Mouse (Mus musculus) mature B cell (primary cell): ENCODE measurements around the gene Rce1.
"Not testable (repeated sequence)": the region's sequence is repeated elsewhere in the genome, so short reads cannot be mapped to it uniquely, and the experiment has no call there.

Experiments
- in situ Hi-C: fragments of 300-500 bp; cut with MboI; formaldehyde crosslinking; loops from 2 replicates; pipeline ENCODE4 v1.14.3; 2019

Gene Rce1

GRCm38 (mm10) chr19:4613464-4614304 lies 11.8 kb downstream of the Rce1 start:
- in situ Hi-C loops = no loop called here

GRCm38 (mm10) chr19:4612181-4612961 lies 13.1 kb downstream of the Rce1 start:
- in situ Hi-C loops = no loop called here

- in situ Hi-C loops = no loop called here
Measured at GRCm38 (mm10) chr19:4610109-4610508, 15.3 kb downstream of the Rce1 start.

- in situ Hi-C loops = no loop called here
Measured at GRCm38 (mm10) chr19:4608511-4608910, 16.9 kb downstream of the Rce1 start.

GRCm38 (mm10) chr19:4607406-4607805 lies 18.0 kb downstream of the Rce1 start:
- in situ Hi-C loops = no loop called here

- in situ Hi-C loops = no loop called here
Measured at GRCm38 (mm10) chr19:4605654-4606053, 19.8 kb downstream of the Rce1 start.

GRCm38 (mm10) chr19:4603801-4604723 lies 21.4 kb downstream of the Rce1 start:
- in situ Hi-C loops = no loop called here

- in situ Hi-C loops = no loop called here
Measured at GRCm38 (mm10) chr19:4602459-4602858, 23.0 kb downstream of the Rce1 start.

GRCm38 (mm10) chr19:4596071-4596470 lies 29.4 kb downstream of the Rce1 start:
- in situ Hi-C loops = no loop called here

- in situ Hi-C loops = no loop called here
Measured at GRCm38 (mm10) chr19:4593792-4594522, 31.5 kb downstream of the Rce1 start.

- in situ Hi-C loops = no loop called here
Measured at GRCm38 (mm10) chr19:4590025-4590424, 35.4 kb downstream of the Rce1 start.

- in situ Hi-C loops = no loop called here
Measured at GRCm38 (mm10) chr19:4589081-4589480, 36.4 kb downstream of the Rce1 start.

GRCm38 (mm10) chr19:4588430-4588829 lies 37.0 kb downstream of the Rce1 start:
- in situ Hi-C loops = no loop called here

- in situ Hi-C loops = no loop called here
Measured at GRCm38 (mm10) chr19:4587426-4587825, 38.0 kb downstream of the Rce1 start.

GRCm38 (mm10) chr19:4586783-4587182 lies 38.7 kb downstream of the Rce1 start:
- in situ Hi-C loops = not testable (repeated sequence)

- in situ Hi-C loops = no loop called here
Measured at GRCm38 (mm10) chr19:4583856-4584255, 41.6 kb downstream of the Rce1 start.

- in situ Hi-C loops = no loop called here
Measured at GRCm38 (mm10) chr19:4579296-4579695, 46.1 kb downstream of the Rce1 start.

GRCm38 (mm10) chr19:4578799-4579198 lies 46.6 kb downstream of the Rce1 start:
- in situ Hi-C loops = no loop called here

GRCm38 (mm10) chr19:4573241-4573640 lies 52.2 kb downstream of the Rce1 start:
- in situ Hi-C loops = no loop called here
